Mouse (Mus musculus) intestine, embryonic 16.5 days (tissue): ENCODE measurements at regions not wholly inside any gene's neighbourhood (a gene's known extent, or its start where the extent isn't known, plus 50 kb on each side); places are given as distances from the start of the nearest gene placed in this dataset.

ENCODE experiments used
- ATAC-seq: fragments of 200-750 bp; cut with Nextera tagmentation; 2 replicates; pipeline ENCODE4 v1.8.0; 2017; ENCODE audit warnings: moderate TSS enrichment, moderate library complexity
- H3K27ac ChIP-seq: fragments of 300-500 bp; sonication (generic); 2 replicates; pipeline ENCODE4 v1.5.1; 2014; ENCODE audit warnings: mild to moderate bottlenecking, low read length
- H3K27me3 ChIP-seq: fragments of 300-500 bp; sonication (generic); replicated peaks from 2 replicates; pipeline ENCODE4 v1.6.1; 2014; ENCODE audit warnings: low read length, control low read depth, mixed read lengths; ENCODE audit not compliant: control insufficient read depth, insufficient read depth
- H3K36me3 ChIP-seq: fragments of 300-500 bp; sonication (generic); 2 replicates; pipeline ENCODE4 v1.6.1; 2014; ENCODE audit warnings: low read length, control low read depth; ENCODE audit not compliant: control insufficient read depth, insufficient read depth
- H3K4me1 ChIP-seq: fragments of 300-500 bp; sonication (generic); 2 replicates; pipeline ENCODE4 v1.6.1; 2014; ENCODE audit warnings: low read length, control low read depth, mixed read lengths; ENCODE audit not compliant: control insufficient read depth, insufficient read depth
- H3K4me2 ChIP-seq: fragments of 300-500 bp; sonication (generic); 2 replicates; pipeline ENCODE4 v1.6.1; 2014; ENCODE audit warnings: low read depth, low read length, control low read depth
- H3K4me3 ChIP-seq: fragments of 300-500 bp; sonication (generic); 2 replicates; pipeline ENCODE4 v1.5.1; 2014; ENCODE audit warnings: mild to moderate bottlenecking, low read length
- H3K9ac ChIP-seq: fragments of 300-500 bp; sonication (generic); 2 replicates; pipeline ENCODE4 v1.6.1; 2014; ENCODE audit warnings: low read depth, low read length
- H3K9me3 ChIP-seq: fragments of 300-500 bp; sonication (generic); 2 replicates; pipeline ENCODE4 v1.6.1; 2016; ENCODE audit warnings: low read length, control low read depth; ENCODE audit not compliant: control insufficient read depth
- WGBS: fragments of 180-500 bp; shearing (Covaris S2); extraction: QIAGEN DNeasy Blood & Tissue Kit; methylation state at CpG from one replicate; pipeline ENCODE4 v1.1.7; 2014; 5-methylcytosine and 5-hydroxymethylcytosine counted together

GRCm38 (mm10) chr3:83416536-83416935 lies 288.8 kb downstream of the Dchs2 start:
- Histone ChIP-seq H3K4me1 (no peaks in the 10 kb centered on the region), H3K4me2 (no peak overlapping the region), H3K9me3 (no peaks in the 10 kb centered on the region), H3K27ac (no peak overlapping the region), H3K27me3 (no peaks in the 10 kb centered on the region), H3K9ac (no peak overlapping the region), H3K4me3 (no peak overlapping the region), H3K36me3 (no peaks in the 10 kb centered on the region)
- no peak for ATAC-seq

- no peak for ATAC-seq
These were observed 296.5 kb downstream of the Dchs2 start for GRCm38 (mm10) chr3:83424267-83424666.

GRCm38 (mm10) chr3:83429376-83429775 lies 301.6 kb downstream of the Dchs2 start:
- Histone ChIP-seq H3K27ac (no peak overlapping the region), H3K9me3 (no peaks in the 10 kb centered on the region), H3K4me3 (no peak overlapping the region), H3K4me2 (no peak overlapping the region), H3K27me3 (no peaks in the 10 kb centered on the region), H3K9ac (no peak overlapping the region), H3K36me3 (no peaks in the 10 kb centered on the region), H3K4me1 (no peaks in the 10 kb centered on the region)
- ATAC-seq: no peak
- WGBS: 86% methylated on average over 3 of the region's 3 CpGs

More at GRCm38 (mm10) chr3:83424267-83424666, 296.5 kb downstream of the Dchs2 start:
- 51% methylated on average over 7 of the region's 7 CpGs for WGBS
- Histone ChIP-seq H3K9me3 (no peaks in the 10 kb centered on the region), H3K9ac (no peak overlapping the region), H3K27me3 (no peaks in the 10 kb centered on the region), H3K4me1 (no peaks in the 10 kb centered on the region), H3K4me2 (no peak overlapping the region), H3K36me3 (no peaks in the 10 kb centered on the region), H3K4me3 (no peak overlapping the region), H3K27ac (no peak overlapping the region)

GRCm38 (mm10) chr3:83446154-83446667 lies 318.5 kb downstream of the Dchs2 start:
- no peak overlapping the region for H3K9ac ChIP-seq
- no peaks in the 10 kb centered on the region for H3K27me3 ChIP-seq
- H3K4me3 ChIP-seq: no peak overlapping the region
- H3K27ac ChIP-seq: no peak overlapping the region
- no peak for ATAC-seq
- H3K4me2 ChIP-seq: no peak overlapping the region
- no peaks in the 10 kb centered on the region for H3K4me1 ChIP-seq
- WGBS: 66% methylated on average over 7 of the region's 7 CpGs
- H3K36me3 ChIP-seq: no peaks in the 10 kb centered on the region
- H3K9me3 ChIP-seq: no peaks in the 10 kb centered on the region

- Histone ChIP-seq H3K9me3 (no peaks in the 10 kb centered on the region), H3K4me2 (no peak overlapping the region), H3K27me3 (no peaks in the 10 kb centered on the region), H3K9ac (no peak overlapping the region), H3K27ac (no peak overlapping the region), H3K4me3 (no peak overlapping the region), H3K36me3 (no peaks in the 10 kb centered on the region), H3K4me1 (no peaks in the 10 kb centered on the region)
- ATAC-seq: no peak
- 81% methylated on average over 2 of the region's 2 CpGs for WGBS
These were observed 315.5 kb upstream of the Sfrp2 start for GRCm38 (mm10) chr3:83450662-83451061.

GRCm38 (mm10) chr3:83451317-83451716 lies 314.8 kb upstream of the Sfrp2 start:
- no peak overlapping the region for H3K4me3 ChIP-seq
- no peak overlapping the region for H3K4me2 ChIP-seq
- WGBS: 92% methylated on average over 3 of the region's 3 CpGs
- H3K27me3 ChIP-seq: no peaks in the 10 kb centered on the region
- H3K9ac ChIP-seq: no peak overlapping the region
- H3K4me1 ChIP-seq: no peaks in the 10 kb centered on the region
- no peaks in the 10 kb centered on the region for H3K36me3 ChIP-seq
- ATAC-seq: no peak
- no peaks in the 10 kb centered on the region for H3K9me3 ChIP-seq
- no peak overlapping the region for H3K27ac ChIP-seq

- no peaks in the 10 kb centered on the region for H3K27me3 ChIP-seq
- no peaks in the 10 kb centered on the region for H3K9me3 ChIP-seq
- no peak overlapping the region for H3K4me3 ChIP-seq
- no peaks in the 10 kb centered on the region for H3K36me3 ChIP-seq
- no peak overlapping the region for H3K27ac ChIP-seq
- 58% methylated on average over 2 of the region's 2 CpGs for WGBS
- no peak for ATAC-seq
- no peaks in the 10 kb centered on the region for H3K4me1 ChIP-seq
- H3K4me2 ChIP-seq: no peak overlapping the region
- no peak overlapping the region for H3K9ac ChIP-seq
These were observed 312.7 kb upstream of the Sfrp2 start for GRCm38 (mm10) chr3:83453462-83453861.

- H3K36me3 ChIP-seq: no peaks in the 10 kb centered on the region
- H3K9ac ChIP-seq: no peak overlapping the region
- H3K9me3 ChIP-seq: no peaks in the 10 kb centered on the region
- H3K4me1 ChIP-seq: no peaks in the 10 kb centered on the region
- no peak overlapping the region for H3K4me3 ChIP-seq
- no peak for ATAC-seq
- no peak overlapping the region for H3K4me2 ChIP-seq
- no peaks in the 10 kb centered on the region for H3K27me3 ChIP-seq
- H3K27ac ChIP-seq: no peak overlapping the region
- 64% methylated on average over 1 of the region's 1 CpGs for WGBS
These were observed 307.7 kb upstream of the Sfrp2 start for GRCm38 (mm10) chr3:83458450-83458849.

- 89% methylated on average over 3 of the region's 3 CpGs for WGBS
- no peak for ATAC-seq
- Histone ChIP-seq H3K9ac (no peak overlapping the region), H3K4me1 (no peaks in the 10 kb centered on the region), H3K27me3 (no peaks in the 10 kb centered on the region), H3K4me3 (no peak overlapping the region), H3K4me2 (no peak overlapping the region), H3K9me3 (no peaks in the 10 kb centered on the region), H3K27ac (no peak overlapping the region), H3K36me3 (no peaks in the 10 kb centered on the region)
These were observed 286.9 kb upstream of the Sfrp2 start for GRCm38 (mm10) chr3:83479251-83479650.

GRCm38 (mm10) chr3:83480176-83480575 lies 285.9 kb upstream of the Sfrp2 start:
- Histone ChIP-seq H3K9ac (no peak overlapping the region), H3K27ac (no peak overlapping the region), H3K4me2 (no peak overlapping the region), H3K27me3 (no peaks in the 10 kb centered on the region), H3K4me3 (no peak overlapping the region), H3K4me1 (no peaks in the 10 kb centered on the region), H3K9me3 (no peaks in the 10 kb centered on the region), H3K36me3 (no peaks in the 10 kb centered on the region)
- ATAC-seq: no peak
- 81% methylated on average over 1 of the region's 1 CpGs for WGBS
